Mouse (Mus musculus): ENCODE data around the gene Fbxo44. TPM values are rescaled to one million over a fixed set of nuclear protein-coding genes. Genes with fewer than 3 reads are reported as not detected.
"Not testable (repeated sequence)": the region's sequence is repeated elsewhere in the genome, so short reads cannot be mapped to it uniquely, and the experiment has no call there.

The Fbxo44 gene
- polyA plus RNA-seq, 2 experiments from 2014 or later: 2.2 to 2.6 TPM

DNA sequence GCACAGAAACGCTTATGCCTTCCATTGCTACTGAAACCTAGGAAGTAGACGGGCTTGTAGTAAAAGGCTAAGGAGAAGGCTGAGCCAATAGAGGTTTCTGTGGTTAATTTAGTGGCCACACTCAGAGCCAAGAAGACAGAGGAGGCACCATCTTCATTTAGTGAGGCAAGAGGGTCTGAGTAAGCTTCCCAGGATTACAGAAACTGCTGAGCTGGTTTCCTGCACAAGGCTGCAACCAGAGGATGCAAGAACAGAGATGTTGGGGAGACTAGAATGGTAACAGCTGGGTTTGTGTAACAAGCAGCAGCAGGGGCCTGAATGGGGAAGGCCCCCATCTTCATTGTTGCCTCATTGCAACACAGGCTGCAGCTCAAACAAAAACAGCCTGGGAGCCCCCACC lies 31.6 kb downstream of the Fbxo44 start:
- ATAC-seq: no peak

DNA sequence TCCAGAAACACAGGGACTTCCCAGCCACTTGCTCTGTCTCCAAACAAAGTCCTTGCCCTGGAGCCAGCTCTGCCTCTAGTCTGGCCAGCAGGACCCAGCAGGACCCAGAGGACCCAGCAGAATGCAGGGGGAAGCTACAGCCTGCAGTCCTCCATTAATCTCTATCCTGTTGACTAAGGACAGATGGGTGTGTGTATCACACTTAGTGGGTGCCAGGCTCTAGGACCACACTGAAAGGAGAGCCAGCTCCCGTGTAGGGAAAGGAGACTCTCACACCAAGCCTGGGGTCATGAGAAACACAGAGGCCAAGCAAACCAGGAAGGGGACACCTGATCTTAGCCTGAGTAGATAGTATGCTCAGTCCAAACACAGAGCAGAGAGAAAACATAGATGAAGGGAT lies 32.0 kb downstream of the Fbxo44 start:
- ATAC-seq: no peak

DNA sequence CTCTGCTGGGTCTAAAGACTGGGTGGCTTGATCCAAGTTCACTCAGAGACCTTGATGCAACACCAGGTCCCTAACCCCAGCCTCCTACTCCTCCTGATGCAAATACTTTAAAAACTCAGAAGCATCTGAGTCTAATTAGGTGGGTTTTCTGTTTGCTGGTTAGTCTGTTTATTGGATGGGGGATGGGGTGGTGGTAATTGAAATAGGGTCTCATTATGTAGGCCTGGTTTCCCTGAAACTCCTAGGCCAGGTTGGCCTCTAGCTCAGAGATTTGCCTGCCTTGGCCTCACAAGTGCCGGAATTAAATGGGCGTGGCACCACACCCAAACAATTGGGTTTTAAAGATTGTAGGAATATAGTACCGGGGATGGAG lies 37.6 kb downstream of the Fbxo44 start:
- ATAC-seq: no peak

DNA sequence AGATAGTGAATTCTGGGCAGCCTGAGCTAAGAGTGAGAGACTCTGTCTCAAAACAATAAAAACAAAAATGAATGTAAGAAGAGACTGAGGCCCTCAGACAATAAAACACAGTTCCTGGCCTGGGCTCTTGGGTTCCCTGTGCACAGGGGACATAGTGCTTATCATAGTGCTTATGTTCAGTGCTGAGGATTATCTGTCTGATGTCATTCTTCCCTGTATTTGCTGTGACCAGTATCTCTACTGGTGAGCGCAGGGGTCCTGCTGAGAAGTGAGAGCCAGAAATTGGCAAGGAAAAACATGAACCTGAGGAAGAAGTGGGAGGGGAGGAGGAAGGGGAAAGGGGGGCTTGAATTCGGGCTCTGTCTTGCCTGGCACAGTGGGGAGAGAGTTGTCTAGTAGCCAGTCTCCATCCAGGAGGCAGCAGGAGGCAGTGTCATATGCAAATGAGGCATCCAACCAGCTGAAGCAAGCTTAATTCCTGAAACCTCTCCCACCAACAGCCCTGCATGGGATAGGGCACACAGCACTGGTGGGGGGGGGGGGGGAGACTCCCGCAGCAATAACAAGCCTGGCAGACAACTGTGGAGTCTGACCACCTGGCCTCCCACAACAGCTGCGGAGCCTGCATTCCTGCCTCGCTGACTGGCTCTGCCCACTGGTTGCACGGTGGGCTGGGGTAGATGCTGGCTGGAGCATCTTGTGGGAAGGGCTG lies 38.1 kb downstream of the Fbxo44 start:
- no peak for ATAC-seq

DNA sequence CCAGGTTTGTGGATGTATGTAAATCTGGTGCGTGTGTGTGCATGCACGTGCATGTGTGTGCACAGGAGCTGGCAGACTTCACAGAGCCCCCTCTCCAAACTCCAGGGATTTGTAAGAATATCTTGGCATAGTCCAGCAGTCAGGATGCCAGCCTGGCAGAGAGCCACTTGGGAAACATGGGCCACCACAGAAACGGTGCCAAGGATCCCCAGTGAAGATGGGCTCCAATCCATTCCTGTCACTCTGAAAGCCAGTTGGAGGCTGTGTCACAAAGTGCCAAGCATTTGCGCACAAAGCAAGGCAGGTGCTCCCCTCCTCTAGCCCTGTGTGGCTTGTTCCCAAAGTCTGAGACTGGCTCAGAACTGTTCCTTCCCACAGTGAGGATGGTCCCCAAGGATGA lies 38.9 kb downstream of the Fbxo44 start:
- ATAC-seq: no peak

DNA sequence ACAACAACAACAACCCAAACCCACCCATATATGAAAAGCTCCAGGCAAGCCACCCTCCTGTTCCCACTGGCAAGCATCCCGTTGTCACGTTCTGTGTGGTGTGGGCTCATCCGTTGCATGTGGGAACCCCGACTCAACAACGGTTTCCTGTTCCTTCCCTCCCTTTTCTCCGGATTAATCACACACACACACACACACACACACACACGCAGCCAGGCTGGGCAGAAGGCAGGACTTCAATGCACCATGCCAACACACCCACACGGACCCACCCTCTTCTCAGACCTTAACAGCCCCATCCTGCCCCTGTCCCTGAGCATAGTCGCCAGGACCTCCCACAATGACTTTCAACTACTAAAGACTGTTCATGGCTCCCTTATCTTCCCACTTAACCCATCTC lies 39.7 kb downstream of the Fbxo44 start:
- ATAC-seq: no peak

DNA sequence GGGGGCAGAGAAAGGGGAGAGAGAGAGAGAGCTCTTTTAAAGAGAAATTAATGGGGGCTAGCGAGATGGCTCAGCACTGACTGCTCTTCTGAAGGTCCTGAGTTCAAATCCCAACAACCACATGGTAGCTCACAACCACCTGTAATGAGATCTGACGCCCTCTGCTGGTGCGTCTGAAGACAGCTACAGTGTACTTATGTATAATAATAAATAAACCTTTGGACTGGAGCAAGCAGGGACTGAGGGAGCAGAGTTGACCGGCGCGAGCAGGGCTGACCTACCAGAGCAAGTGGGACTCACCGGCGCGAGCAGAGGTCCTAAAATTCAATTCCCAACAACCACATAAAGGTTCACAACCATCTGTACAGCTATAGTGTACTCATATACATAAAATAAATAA lies 40.7 kb downstream of the Fbxo44 start:
- ATAC-seq: not testable (repeated sequence)

DNA sequence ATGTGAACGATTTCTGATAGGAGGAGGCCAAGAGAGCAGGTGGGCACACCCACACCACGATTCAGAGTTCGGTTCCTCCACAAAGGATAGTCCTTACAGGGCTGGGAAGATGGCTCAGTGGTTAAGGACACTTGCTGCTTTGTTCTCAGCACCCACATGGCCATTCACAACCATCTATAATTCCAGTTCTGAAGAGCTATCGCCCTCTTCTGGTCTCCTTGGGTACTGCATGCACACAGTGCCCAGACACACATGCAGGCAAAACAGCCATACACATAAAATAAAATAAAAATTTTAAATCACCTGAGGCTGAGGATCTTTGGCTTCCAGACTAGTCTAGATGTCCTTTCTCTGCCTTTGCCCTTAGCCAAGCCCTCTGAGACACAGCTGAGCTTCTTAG lies 42.9 kb downstream of the Fbxo44 start:
- ATAC-seq: no peak

DNA sequence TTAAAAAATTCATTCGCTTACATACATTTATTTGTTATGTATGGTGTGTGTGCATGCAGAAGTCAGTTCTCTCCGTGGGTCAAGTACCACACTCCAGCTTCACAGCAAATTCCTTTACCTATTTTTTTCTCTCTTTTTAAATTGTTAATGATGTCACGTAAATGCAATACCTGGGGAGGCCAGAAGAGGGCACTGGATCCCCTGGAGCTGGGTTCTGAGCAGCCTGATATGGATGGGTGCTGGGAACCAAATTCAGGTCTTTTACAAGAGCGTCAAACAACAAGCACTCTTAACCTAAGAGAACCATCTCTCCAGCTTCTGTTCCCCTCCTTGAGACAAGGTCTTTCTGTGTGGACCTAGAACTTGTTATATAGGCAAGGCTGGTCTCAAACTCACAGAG lies 43.6 kb downstream of the Fbxo44 start:
- no peak for ATAC-seq

DNA sequence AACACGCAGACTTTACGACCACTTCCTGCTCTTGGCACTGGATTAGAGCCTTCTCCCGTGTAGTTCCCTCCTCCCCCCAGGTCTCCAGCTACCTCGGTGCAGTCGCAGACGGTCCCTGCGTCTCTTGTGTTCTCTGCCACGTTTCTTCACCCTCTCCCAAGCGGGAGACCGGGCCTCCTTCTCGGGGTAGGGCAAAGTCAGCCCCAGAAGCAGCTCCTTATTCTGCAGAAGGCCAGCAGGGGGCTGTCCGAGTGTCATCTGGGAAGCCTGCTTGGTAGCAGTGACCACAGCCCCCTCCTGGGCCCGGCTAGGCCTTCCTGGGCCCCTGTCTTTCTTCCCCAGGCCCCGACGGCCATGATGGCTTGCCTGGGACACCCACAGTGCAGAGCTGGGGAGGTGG lies 44.8 kb downstream of the Fbxo44 start:
- ATAC-seq: peak; percentile 46

DNA sequence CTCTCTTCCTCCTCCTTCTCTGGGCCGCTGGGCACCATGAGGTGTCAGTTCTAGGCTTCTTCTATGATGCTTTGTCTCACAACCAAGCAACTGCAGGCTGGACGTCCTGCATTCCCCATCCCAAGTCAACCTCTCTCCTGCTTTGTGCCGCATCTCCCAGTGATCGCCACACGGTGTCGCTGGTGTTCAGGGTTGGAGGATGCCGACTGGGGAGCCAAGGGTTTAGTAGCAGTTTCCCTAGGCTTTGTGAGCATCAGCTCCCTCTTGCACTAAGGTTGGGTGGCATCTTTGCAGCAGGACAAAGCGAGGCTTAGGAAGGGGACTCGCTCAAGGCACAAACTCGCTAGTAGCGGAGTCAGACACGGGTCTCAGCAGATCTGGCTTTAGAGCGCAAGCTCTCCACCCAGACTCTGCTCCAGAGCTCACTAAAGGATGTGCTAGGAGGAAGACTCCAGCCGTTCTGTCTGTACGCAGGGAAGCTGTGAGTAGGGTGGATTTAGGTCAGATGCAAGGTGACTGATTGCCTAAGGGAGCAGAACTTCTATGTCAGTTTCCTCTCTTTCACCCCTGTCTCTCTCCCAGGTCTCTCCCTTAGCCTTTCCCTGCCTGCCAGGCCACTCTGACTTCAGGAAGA lies 45.4 kb downstream of the Fbxo44 start:
- ATAC-seq: peak; percentile 95

DNA sequence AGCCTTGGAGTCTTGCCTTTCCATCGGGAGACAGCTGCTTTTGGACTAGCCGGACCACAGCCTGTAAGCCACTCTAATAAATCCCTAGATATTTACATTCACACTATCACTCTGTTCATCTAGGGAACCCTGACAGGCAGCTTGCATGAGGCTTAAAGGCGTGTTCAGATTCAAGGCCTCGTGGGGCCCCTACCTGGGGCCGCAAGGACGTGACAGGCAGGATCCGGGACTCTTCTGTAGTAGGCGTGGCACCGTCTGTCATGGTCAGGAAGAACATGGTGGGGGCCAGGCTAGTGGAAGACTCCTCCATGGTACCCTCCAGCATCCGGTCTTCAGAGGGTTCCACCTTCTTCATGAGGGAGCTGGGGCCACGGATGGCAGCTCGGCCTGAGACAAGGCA lies 47.8 kb downstream of the Fbxo44 start:
- ATAC-seq: no peak

DNA sequence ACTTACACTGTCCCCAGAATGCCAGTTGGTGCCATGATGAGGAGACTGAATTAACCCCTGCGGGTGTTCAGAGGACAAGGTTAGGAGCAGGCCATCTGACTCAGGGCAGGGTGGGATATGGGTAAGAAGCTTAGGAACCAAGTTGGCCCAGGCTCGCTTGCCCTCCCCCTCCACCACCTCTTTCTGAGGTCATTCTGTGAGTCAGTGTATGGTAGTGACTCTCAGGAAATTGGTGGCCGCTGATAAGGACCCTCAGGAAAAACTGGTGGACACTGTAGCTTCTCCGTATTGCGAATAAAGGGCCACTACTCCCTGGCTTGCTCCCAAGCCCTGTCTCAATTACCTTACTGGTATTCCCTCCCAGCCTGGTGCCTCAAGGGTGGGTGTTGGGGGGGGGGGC lies 51.1 kb downstream of the Fbxo44 start:
- no peak for ATAC-seq

DNA sequence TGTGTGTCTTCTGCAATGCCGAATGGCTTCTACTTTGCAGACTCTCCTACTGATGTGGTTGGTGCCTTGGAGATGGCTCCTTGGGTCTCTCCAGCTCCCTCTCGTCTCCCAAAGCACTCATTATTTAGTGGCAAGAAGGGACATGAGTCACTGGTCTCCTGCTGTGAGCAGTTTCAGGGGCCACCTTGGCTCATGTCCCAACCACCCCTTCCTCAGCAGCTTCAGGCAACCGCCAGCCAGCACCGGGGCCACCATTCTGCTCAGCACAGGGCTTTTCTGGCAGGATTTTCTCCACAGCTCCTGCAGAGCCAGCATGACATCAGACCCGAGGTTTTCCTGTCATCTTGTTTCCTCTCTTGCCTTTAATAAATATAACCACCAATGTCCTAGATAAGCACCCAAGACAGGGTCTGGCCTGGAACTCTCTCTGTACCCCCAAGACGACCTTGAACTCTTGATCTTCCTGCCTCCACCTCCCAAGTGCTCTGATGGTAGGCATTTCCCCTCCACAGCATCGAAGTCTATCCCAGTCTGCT lies 51.6 kb downstream of the Fbxo44 start:
- ATAC-seq: no peak

DNA sequence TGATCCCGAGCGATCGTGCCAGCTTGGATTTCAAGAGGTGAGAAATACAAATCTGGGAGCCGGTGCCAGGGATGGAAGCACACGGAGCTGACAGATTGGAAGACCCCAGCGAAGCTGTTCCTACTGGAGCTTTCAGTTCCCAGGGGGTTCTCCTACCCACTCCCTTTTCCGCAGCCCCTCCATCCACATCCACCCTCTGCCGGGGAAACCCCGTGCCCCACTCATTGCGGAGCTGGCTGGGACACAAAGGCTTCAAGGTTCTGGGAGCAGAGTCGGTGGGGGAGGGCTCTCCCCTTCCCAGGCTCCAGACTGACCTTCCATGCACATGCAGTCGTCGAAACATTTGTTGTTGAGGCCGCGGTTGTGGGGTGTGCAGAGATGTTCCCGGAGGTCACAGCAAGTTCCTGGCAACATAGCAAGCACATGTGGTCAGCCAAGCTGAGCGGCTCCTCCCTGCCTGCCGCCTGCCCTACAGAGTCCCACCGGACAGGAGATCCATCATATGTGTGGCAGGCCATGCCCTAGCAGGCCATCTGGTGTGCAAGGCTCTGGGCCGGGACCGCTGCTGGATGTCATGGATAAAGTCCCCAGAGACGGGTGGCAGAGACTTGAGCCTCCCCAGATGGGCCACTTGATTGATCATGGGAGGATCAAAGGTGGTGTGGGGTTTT lies 52.5 kb downstream of the Fbxo44 start:
- ATAC-seq: no peak

DNA sequence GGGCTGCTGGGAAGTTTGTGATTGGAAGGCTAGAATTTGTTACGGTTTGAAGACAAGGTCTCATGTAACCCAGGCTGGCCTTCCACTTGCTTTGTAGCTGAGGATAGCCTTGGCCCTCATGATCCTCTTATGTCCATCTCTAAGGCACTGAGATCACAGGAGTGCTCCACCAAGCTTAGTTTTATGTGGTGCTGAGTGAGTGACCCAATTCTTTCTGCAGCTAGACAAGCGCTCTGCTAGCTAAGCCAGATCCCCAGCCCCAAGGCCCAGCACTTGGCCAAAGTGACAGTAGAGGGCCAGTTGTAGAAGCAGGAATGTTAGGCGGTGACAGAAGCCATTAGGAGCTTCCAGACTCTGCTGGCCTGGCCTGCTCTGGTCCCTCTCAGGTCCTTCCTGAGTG lies 56.1 kb downstream of the Fbxo44 start:
- no peak for ATAC-seq

Other genes with a start within 250 kb of the Fbxo44 start
- 1 to 10 TPM; 5.2 to 8.7 TPM for gene Plod1, start 223.7 kb downstream of the Fbxo44 start, polyA plus RNA-seq (2017; shearing (Covaris generic))
- 1 to 10 TPM; 8.3 to 9.4 TPM for gene 2510039O18Rik, start 219.6 kb downstream of the Fbxo44 start, polyA plus RNA-seq (2017; shearing (Covaris generic))
- gene Nppb, start 174.7 kb downstream of the Fbxo44 start, polyA plus RNA-seq (2017; shearing (Covaris generic)): not detected
- gene Nppa, start 159.8 kb downstream of the Fbxo44 start, polyA plus RNA-seq (2017; shearing (Covaris generic)): not detected
- gene Clcn6, start 121.7 kb downstream of the Fbxo44 start, polyA plus RNA-seq (2017; shearing (Covaris generic)): 1 to 10 TPM; 4.2 to 5.5 TPM
- 10 to 100 TPM in 1 of 2 experiments, 1 to 10 TPM in 1; 6.8 to 23.1 TPM for gene Mthfr, start 121.4 kb downstream of the Fbxo44 start, polyA plus RNA-seq (2017; shearing (Covaris generic))
- 10 to 100 TPM; 19.0 to 20.0 TPM for gene Agtrap, start 72.5 kb downstream of the Fbxo44 start, polyA plus RNA-seq (2017; shearing (Covaris generic))
- gene Mad2l2, start 30.1 kb downstream of the Fbxo44 start, polyA plus RNA-seq (2017; shearing (Covaris generic)): 10 to 100 TPM; 35.8 to 41.2 TPM
- gene Draxin, start 29.8 kb downstream of the Fbxo44 start, polyA plus RNA-seq (2017; shearing (Covaris generic)): not detected
- gene Fbxo6, start 8.3 kb downstream of the Fbxo44 start, polyA plus RNA-seq (2017; shearing (Covaris generic)): 10 to 100 TPM; 44.1 to 56.6 TPM
- gene Fbxo2, start 139 bp upstream of the Fbxo44 start, polyA plus RNA-seq (2017; shearing (Covaris generic)): not detected
- gene Disp3, start 127.5 kb upstream of the Fbxo44 start, polyA plus RNA-seq (2017; shearing (Covaris generic)): not detected